Mouse (Mus musculus): ENCODE data around the gene BC052040. TPM values are rescaled to one million over a fixed set of nuclear protein-coding genes. Genes with fewer than 3 reads are reported as not detected.
A peak's percentile ranks its signal among the peaks of the same experiment; 100 is the strongest.

The BC052040 gene
- total RNA-seq, 1 experiment from 2014 or later: 4.6 TPM

GRCm38 (mm10) chr2:115601280-115601679 lies 19.8 kb downstream of the BC052040 start:
- DNase-seq: no peak

DNA sequence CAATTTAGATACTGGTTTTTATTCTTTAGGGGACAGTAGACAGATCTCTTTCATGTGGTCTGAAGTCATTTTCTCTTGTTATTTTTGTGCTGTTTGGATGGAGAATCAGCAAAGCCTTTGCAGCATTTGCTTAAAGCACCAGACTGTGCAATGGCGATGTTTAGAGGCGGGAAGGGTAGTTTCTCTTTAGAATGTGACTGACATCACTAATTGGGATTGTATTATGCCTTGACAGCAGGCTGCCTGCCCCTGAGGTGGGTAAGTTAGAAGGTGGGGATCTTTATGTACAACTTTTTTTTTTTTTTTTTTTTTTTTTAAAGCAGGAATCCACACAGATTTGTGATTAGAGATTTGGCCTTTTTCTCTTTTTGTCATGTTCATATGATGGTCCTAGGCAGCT lies 20.6 kb downstream of the BC052040 start:
- DNase-seq: no peak

- DNase-seq: no peak
Measured at GRCm38 (mm10) chr2:115604132-115604531, 22.6 kb downstream of the BC052040 start.

DNA sequence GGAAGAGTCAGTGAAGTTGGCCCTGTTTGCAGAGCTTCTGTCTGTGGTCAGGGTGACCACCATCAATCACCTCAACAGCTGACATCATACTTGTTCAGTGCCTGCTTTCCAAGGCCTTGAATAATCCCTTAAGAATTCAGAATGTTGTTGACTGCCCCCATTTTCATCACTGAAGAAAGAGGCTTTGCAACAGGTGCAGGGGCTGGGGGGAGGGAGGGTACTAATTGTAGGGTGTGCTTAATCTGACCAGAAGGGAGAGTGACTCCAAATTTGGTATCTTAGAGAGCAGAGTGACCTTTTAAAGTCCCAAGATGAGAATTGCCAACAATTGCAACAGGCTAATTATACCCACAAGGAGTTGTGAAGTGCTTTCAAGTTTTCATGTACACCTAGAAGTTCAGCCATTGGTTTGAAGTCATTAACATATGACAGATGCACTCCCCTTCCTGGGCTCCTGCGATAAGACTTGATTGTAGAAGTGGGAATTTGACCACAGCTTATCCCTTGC lies 24.4 kb downstream of the BC052040 start:
- peak; percentile 54 for DNase-seq

DNA sequence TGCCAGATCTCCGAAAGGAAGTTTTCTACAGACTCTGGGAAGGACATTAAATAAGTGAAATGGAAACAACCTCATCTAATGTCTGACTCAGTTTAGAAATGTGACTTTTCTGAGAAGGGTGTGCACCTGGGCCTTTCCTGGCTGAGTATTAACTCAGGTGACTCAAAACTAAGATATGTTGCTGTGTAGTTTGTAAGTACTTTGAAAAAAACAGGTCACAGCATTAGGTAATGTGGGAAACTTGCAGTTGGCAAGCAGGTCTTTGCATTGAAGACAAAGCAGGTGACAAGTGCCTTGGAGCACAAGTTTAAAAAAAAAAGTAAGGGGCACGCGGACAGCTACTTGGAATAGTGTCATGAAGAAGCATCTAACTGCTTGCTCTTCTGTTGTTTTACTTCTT lies 27.5 kb downstream of the BC052040 start:
- DNase-seq: no peak

GRCm38 (mm10) chr2:115610092-115610491 lies 28.6 kb downstream of the BC052040 start:
- DNase-seq: no peak

GRCm38 (mm10) chr2:115610503-115610902 lies 29.0 kb downstream of the BC052040 start:
- DNase-seq: no peak

DNA sequence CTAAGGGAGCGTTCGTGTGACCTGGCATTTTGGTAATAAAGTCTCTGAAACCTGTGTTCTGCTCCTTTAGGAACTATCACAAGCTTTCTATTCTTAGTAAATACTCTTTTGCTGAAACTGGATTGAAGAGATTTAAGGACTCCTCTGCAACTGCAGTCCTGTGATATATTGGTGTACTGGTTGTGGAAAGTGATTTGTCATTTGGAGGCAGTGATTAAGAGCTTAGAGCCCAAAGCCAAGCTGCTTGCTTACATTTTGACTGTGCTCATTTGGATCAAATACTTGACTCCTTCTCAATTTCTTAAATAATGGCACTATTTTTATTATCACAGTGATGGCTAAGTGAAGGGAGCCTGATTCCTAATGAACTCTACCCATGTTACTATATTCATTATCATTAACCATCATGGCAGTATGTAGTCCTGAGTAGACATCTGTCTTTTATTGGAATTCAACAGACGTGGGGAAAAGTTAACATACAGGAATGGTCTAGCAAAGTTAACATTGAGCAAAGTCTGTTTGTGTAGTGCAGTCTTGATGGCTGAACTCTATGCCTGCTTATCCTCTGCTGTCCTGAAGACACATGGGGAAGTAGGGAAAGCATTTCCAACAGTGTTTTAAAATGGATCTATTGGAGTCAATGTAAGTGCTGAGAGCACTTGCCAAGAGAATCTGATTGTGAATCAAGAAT lies 32.5 kb downstream of the BC052040 start:
- DNase-seq: no peak

DNA sequence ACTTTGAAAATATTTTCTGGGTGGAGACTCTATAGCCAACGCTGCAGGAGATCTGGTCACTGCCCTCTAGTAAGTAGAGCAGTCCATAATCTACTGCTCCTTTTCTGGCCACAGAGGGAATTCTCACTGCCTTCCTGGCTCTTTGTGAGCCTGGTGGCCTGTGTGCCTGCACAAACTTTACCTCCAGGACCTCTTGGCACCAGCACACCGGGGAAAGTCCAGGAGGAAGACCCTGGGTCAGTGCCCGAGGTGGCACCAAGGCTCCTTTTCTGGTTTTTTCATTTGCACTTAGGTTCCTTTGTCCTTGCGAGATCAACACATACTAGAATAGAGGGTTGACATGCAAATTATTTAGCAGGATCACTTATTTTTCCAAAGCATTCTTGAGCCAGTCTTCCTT lies 47.0 kb downstream of the BC052040 start:
- DNase-seq: no peak

- no peak for DNase-seq
Measured at GRCm38 (mm10) chr2:115631031-115631434, 49.5 kb downstream of the BC052040 start.

- DNase-seq: no peak
Measured at GRCm38 (mm10) chr2:115631826-115632225, 50.3 kb downstream of the BC052040 start.

DNA sequence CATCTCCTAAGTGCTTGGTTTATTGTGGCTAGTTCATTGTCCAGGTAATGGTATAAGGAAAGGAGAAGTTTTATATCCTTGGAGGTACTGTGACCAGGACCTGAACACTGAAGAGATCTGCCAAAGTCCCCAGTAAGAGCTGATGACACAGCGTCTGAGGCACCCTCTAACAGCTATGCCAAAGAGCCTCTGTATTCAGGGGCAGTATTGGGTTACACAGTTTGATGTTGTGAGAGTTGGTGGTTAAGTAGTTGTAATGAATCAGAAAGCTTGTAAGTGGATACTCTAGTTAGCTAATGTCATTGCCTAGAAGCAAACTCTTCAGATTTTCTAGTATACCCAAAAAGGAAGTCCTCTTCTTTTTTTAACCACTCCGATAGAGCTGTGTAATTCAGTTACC lies 68.7 kb downstream of the BC052040 start:
- no peak for DNase-seq

- no peak for DNase-seq
Measured at GRCm38 (mm10) chr2:115659712-115660111, 78.2 kb downstream of the BC052040 start.

DNA sequence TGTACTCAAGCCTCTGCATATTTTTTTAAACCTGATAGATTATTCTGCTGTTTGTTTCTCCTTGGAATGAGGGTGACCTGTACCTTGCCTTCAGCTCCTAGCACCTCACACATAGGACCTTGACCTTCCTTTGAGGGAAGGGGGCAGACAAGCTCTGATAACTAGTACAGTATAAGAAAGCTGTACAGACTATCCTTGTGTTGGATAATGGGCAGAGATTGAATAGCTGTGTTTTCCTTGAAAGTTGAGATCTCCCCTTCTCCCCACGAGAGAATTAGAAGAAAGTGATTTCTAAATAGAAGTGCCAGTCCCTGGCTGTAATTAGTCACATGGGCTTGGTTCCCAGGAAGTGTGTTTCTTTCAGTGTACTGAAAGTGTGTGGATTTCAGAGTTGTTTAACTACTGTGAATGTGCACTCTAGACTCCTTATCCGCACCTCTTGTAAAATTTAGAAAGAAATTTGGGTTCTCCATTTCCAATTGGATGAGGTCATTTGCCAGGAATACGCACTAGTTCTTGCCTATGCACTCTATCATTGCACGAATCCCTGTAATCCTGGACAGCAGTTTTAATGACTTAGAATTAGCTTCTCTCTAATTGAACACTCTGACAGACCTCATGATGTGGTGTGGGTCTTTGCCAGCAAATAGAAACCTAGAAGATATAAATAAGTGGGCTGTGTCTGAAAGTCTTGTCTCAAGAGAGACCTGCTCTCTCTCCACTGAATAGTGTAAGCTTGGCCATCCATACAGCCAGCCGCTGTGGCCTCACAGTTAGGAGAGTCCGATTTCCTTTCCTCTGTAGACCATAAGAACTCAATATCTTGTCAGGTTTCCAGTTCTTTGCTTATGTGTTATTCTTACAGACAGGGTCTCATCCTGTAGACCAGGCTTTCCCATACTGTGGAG lies 79.0 kb downstream of the BC052040 start:
- DNase-seq: no peak

- no peak for DNase-seq
Measured at GRCm38 (mm10) chr2:115667516-115667915, 86.0 kb downstream of the BC052040 start.

DNA sequence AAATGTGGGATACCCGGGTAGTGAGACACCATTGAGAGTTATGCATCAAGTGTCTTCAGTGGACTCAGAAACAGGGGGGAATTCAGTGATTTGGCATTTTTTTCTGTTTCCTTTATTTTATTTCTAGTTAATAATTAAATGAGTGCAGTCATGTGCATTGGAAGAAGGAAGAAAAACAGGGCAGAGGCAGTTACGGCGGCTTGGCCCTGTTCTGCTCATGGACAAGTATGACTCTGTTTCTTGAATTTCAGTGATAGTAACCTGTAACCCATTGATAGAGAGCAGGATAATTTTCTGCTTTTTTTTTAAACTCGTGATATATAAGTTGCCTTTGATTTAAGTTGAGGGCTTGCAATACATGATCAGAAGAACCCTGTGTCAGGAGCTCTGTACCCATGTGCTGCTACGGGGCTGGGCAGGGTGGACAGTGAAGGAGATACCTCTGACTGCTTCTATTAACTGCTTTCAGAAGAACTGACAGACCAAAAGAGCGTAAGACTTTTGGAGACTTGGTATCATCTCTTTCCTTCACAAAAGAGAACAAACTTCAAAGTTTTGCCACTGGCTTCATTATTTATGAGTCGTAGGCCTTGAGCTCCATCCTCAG lies 91.6 kb downstream of the BC052040 start:
- DNase-seq: no peak

DNA sequence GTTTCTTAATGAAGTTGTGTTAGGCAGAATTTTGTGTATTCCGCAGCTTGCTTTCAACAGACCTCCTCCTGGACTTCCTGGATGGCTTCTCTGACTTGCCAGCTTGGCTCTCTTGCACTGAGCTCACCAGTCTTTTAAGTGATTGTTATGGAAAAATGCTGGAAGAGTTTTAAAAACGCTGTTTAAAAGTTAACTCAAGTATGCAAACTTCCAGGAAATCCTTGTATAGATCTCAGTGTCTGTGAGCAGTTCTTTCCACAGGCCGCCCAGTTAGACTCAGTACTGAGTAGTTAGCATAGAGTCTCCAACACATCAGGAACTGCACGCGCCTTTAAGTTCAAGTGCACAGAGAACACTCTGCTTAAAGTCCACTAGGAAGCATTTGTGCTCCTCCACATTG lies 97.3 kb downstream of the BC052040 start:
- no peak for DNase-seq

DNA sequence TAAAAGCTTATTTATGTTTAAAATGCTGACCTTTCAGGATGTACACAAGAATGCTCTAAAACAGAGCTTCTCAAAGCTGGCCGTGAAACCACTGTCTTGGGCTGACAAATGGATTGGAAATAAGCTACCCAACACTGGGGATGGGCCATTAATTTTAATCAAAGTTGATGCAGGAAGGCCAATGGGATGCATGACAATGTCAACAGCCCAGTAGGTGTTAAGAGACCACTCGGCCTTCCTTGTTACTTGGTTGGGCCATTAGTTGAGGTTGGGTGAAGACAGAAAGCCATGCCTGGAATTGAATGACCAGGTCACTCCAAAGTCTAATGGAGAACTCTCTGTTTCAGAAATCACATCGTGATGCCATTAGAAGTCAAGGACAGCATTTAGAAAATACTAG lies 103.7 kb downstream of the BC052040 start:
- no peak for DNase-seq

DNA sequence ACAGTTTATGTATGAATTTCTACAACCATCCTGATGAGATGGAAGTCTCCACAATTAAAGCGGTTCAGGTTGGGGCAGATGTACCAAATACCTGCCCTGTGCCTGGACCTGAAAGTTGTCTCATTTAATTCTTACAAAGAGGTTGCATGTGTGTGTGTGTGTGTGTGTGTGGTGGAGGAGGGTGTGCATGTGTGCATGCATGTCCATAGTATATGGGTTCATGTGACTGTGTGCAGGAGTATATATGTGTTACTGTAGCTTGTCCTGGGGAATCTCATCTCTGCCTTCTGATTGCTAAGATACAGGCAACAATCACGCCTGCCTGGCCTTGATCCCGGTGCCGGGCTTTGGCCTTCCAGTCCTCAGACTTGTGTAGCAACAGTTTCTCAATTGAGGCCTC lies 106.1 kb downstream of the BC052040 start:
- DNase-seq: no peak

DNA sequence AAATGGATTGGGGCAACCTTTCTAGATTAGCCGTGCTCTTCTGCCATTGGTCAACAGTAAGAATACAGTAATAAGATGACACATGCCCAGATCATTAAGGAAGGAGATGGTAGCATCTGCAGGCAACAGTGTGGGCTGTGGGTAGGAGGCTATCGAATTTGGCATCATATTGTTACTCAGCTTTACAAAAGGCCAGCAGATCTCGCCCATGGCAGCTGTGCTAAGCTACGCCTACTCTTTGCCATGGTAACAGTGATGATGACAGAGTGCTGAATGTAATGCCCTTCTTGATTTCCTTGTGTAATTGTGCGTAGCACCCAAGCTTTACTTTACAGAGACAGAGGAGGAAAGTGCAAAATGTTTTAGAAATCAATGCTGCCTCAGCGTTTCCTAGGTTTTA lies 106.8 kb downstream of the BC052040 start:
- no peak for DNase-seq

DNA sequence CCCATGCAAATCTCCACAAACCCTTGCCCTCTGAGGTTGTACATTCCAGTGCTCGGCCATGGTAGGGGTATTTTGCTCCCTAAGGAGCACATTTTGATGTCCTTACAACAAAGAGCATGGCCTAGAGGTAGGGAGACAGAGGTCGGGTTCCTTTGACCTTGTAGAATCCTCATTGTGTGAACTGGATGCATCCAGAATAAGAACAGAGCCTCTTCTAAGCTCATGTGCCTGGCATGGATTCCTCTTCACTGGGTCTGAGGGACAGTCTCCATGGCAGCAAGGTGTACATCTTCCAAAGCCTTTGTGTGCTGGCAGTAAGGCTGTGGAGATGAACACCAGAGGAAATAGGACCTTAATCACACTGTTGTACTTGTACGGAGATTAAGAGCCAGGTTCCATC lies 112.3 kb downstream of the BC052040 start:
- no peak for DNase-seq

GRCm38 (mm10) chr2:115694386-115694785 lies 112.9 kb downstream of the BC052040 start:
- DNase-seq: no peak

DNA sequence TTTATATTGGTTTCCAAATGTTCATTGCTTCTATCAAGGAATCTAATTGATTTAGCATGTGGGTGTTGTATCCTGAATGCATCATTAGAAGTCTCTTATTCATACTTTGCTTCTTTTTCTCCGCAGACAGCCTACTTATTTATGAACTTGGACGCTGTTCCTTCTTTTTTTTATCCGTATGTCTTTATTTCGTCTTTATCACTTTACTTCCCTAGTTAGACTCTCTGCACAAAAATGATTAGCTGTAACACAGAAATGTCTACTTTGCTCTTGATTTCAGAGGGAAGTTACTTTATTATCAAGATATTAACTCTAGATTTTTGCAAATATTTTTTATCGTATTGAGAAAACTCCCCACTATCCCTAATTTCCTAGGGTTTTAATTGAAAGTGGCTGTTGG lies 117.5 kb downstream of the BC052040 start:
- DNase-seq: no peak
